Mouse (Mus musculus): ENCODE data around the gene Olfr598. TPM values are rescaled to one million over a fixed set of nuclear protein-coding genes. Genes with fewer than 3 reads are reported as not detected.
"Not testable (repeated sequence)": the region's sequence is repeated elsewhere in the genome, so short reads cannot be mapped to it uniquely, and the experiment has no call there.

The Olfr598 gene
- not detected for total RNA-seq (2021)
- long read RNA-seq, experiment 1: 0 reads
- long read RNA-seq, experiment 2: 0 reads

DNA sequence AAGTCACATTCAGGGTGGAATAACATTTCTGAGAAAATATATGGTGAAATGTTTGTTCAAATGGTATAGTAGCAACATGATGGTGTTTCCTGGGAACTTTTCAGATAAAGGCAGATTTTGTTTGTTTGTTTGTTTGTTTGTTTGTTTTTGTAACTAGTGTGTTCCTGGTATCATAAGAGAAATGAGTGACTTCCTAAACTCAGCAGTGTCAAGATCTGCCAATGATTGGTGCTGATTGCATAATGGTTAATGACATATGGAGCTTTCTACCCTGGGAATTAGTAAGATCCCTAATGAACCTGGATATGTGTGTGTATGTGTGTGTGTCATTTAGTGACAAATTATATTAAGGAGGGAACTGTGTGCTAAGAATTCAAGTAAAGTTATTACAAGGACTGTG, at the start of gene Olfr598:
Gene Olfr598, plus strand, starts transcription at position 301 of the 400 bp plus-strand sequence.
- no peak for DNase-seq

DNA sequence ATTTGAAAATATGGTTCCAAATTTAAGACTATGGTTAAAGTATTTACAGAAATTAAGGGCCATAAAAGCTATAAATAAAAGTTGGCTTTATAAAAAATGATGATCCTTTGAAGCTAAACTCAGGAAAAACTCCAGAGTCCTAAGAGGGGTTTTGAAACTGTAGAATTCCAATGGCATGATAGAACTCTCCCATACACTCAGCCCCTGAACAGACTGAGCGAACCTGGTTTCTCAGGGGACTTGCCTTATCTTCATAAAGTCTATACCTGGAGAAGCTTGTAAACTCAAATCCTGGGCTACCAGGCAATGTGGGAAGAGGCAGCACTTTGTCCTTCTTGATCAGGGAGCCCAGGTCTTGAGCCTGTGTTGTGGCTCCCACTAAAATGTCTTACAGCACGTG, 18.0 kb upstream of the Olfr598 start, which contains the start of gene Olfr596:
Gene Olfr596, plus strand, starts transcription at position 301 of the 400 bp plus-strand sequence.
- DNase-seq: not testable (repeated sequence)

GRCm38 (mm10) chr7:103316015-103316414, 7.4 kb upstream of the Olfr598 start, which contains the start of gene Olfr597:
TSS of gene Olfr597 (plus strand) at chr7:103316315.
- not testable (repeated sequence) for DNase-seq

GRCm38 (mm10) chr7:103335617-103336016, 12.2 kb downstream of the Olfr598 start, which contains the start of gene Olfr599:
TSS of gene Olfr599 (plus strand) at chr7:103335917.
- no peak for DNase-seq

DNA sequence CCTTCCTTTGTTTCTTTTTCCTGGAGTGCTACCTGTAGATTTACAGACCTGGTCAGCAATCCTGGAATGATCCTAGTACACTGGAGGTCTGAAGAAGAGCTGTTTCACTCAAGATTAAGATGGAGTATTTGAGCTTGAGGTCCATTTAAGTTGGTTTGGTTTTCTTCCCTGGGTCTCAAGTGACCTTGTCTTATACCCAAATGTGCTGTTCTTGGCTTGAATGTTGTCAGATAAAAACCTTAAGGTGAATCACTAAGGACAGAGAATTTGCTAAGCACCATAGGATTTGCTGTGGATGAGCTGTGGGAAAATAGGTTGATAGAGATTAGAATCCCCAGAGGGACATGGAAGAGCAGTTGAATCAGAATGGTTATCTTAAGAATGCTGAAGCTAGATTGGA, 26.2 kb downstream of the Olfr598 start, which contains the start of gene Olfr600:
Gene Olfr600, minus strand, starts transcription at position 101 of the 400 bp plus-strand sequence.
- DNase-seq: no peak

DNA sequence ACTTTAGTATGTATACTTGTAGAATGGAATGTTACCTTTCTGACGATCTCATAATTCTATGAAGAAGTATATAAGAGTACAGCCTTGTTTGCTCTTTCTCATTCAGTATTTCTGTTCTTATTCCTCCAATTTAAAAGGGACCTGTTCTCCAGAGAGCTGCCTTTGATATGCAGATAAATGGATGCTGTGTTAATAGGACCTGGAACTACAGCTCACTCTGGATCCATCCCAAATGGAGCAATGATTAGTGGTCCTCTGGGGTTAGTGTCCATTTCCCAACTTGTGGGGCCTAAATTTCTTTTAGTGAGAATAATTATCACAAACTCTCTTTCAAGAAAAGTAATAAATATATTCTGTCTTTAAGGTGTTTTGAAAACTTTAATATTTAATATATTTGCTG, 39.2 kb downstream of the Olfr598 start, which contains the start of gene Olfr601:
Gene Olfr601, minus strand, starts transcription at position 101 of the 400 bp plus-strand sequence.
- no peak for DNase-seq

Other genes starting within 250 kb of the Olfr598 start
- not detected for gene Olfr584, start 241.7 kb upstream of the Olfr598 start, total RNA-seq (2021)
- gene Olfr585, start 225.8 kb upstream of the Olfr598 start, total RNA-seq (2021): not detected
- not detected for gene Olfr586, start 197.9 kb upstream of the Olfr598 start, total RNA-seq (2021)
- not detected for gene Olfr588-ps1, start 182.7 kb upstream of the Olfr598 start, total RNA-seq (2021)
- not detected for gene Olfr589, start 167.2 kb upstream of the Olfr598 start, total RNA-seq (2021)
- gene Olfr591, start 145.2 kb upstream of the Olfr598 start, total RNA-seq (2021): not detected
- not detected for gene Olfr592, start 138.8 kb upstream of the Olfr598 start, total RNA-seq (2021)
- not detected for gene Olfr593, start 111.7 kb upstream of the Olfr598 start, total RNA-seq (2021)
- not detected for gene Olfr594, start 106.6 kb upstream of the Olfr598 start, total RNA-seq (2021)
- not detected for gene Usp17ld, start 71.1 kb upstream of the Olfr598 start, total RNA-seq (2021)
- not detected for gene Olfr596, start 17.9 kb upstream of the Olfr598 start, total RNA-seq (2021)
- gene Olfr597, start 7.3 kb upstream of the Olfr598 start, total RNA-seq (2021): not detected
- gene Olfr599, start 12.3 kb downstream of the Olfr598 start, total RNA-seq (2021): not detected
- gene Olfr600, start 26.1 kb downstream of the Olfr598 start, total RNA-seq (2021): not detected
- not detected for gene Olfr601, start 39.1 kb downstream of the Olfr598 start, total RNA-seq (2021)
- not detected for gene Olfr603, start 62.6 kb downstream of the Olfr598 start, total RNA-seq (2021)
- gene Usp17lc, start 91.5 kb downstream of the Olfr598 start, total RNA-seq (2021): not detected
- gene Olfr605, start 121.9 kb downstream of the Olfr598 start, total RNA-seq (2021): not detected
- not detected for gene Olfr606, start 125.5 kb downstream of the Olfr598 start, total RNA-seq (2021)
- not detected for gene Olfr607, start 140.6 kb downstream of the Olfr598 start, total RNA-seq (2021)
- gene Olfr608, start 146.3 kb downstream of the Olfr598 start, total RNA-seq (2021): not detected
- not detected for gene Olfr609, start 174.5 kb downstream of the Olfr598 start, total RNA-seq (2021)
- not detected for gene Olfr610, start 188.6 kb downstream of the Olfr598 start, total RNA-seq (2021)
- gene Olfr611, start 197.3 kb downstream of the Olfr598 start, total RNA-seq (2021): not detected
- not detected for gene Olfr612, start 219.1 kb downstream of the Olfr598 start, total RNA-seq (2021)
- not detected for gene Olfr613, start 224.5 kb downstream of the Olfr598 start, total RNA-seq (2021)
- not detected for gene Olfr615, start 232.5 kb downstream of the Olfr598 start, total RNA-seq (2021)
- gene Olfr616, start 245.6 kb downstream of the Olfr598 start, total RNA-seq (2021): not detected
- not detected for gene Olfr617, start 249.5 kb downstream of the Olfr598 start, total RNA-seq (2021)